Mouse (Mus musculus): Measurements from ENCODE around the gene Rps25. TPM values are rescaled to one million over a fixed set of nuclear protein-coding genes. Genes with fewer than 3 reads are reported as not detected.
"Not testable (repeated sequence)": the region's sequence is repeated elsewhere in the genome, so short reads cannot be mapped to it uniquely, and the experiment has no call there.

Rps25 gene
- polyA plus RNA-seq, 1 experiment from 2014 or later, result 2,121 TPM

DNA sequence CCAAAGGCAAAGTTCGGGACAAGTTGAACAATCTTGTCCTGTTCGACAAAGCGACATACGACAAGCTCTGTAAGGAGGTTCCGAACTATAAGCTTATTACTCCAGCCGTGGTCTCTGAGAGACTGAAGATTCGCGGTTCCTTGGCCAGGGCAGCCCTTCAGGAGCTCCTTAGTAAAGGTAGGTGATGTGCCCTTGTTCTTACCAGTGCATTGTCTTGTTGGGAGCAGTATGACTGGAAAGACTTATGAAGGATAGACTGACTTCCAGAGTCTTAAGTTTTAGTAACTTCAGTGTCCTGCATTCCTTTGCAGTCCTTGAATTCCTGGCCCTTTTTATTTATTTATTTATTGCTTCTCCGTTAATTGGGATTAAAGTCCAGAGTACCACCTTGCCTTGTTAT, 1.8 kb downstream of the Rps25 start:
- not testable (repeated sequence) for H3K4me1 ChIP-seq; H3K27ac ChIP-seq; H3K9ac ChIP-seq; H3K27me3 ChIP-seq (replicated peaks); ATAC-seq (ENCODE audit: insufficient read depth, low FRiP score, low read depth); H3K9me3 ChIP-seq
- peak overlapping the region; percentile 63 for H3K4me2 ChIP-seq
- 76% methylated on average over 9 of the region's 9 CpGs for WGBS
- H3K36me3 ChIP-seq, result peaks cover 37% of the 10 kb centered on the region
- H3K4me3 ChIP-seq (replicated peaks), result peak overlapping the region; percentile 93

DNA sequence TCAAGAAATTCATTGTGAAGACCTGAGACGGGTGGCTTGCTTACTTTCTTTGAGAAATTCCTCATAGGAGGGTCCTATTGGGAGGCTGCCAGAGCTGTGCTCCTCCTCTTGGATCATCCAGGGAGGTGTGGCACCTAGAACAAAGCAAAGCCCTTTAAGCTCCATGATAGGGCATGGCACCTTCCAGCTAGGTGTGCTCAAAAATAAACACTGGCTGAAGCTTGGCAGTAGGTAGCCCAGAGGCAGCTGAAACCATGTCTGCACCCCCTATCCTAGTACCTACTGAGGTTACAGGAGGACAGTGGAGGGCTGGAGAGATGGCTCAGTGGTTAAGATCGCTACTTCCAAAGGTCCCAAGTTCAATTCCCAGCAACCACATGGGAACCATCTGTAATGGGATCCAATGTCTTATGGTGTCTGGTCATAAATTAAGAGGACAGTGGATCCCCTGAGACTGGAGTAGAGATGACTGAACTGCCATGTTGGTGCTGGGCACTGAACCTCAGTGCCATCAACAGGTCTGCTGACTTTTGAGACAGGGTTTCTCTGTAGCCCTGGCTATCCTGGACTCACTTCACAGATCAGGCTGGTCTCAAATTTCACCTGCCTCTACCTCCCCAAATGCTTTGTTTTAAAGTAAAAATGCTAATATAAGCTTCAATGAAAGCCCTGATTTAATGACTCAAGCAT, 3.9 kb downstream of the Rps25 start:
- H3K4me1 ChIP-seq, result 0 out of 2 replicates have a peak, but pooled peaks cover 3% of the 10 kb centered on the region
- no peak overlapping the region for H3K9ac ChIP-seq
- no peak overlapping the region for H3K4me2 ChIP-seq
- WGBS, result 77% methylated on average over 2 of the region's 2 CpGs
- no peak for ATAC-seq (ENCODE audit: insufficient read depth, low FRiP score, low read depth)
- no peak overlapping the region for H3K27ac ChIP-seq
- peaks cover 30% of the 10 kb centered on the region for H3K36me3 ChIP-seq
- H3K4me3 ChIP-seq (replicated peaks), result no peak overlapping the region
- no peaks in the 10 kb centered on the region for H3K27me3 ChIP-seq (replicated peaks)
- no peaks in the 10 kb centered on the region for H3K9me3 ChIP-seq

DNA sequence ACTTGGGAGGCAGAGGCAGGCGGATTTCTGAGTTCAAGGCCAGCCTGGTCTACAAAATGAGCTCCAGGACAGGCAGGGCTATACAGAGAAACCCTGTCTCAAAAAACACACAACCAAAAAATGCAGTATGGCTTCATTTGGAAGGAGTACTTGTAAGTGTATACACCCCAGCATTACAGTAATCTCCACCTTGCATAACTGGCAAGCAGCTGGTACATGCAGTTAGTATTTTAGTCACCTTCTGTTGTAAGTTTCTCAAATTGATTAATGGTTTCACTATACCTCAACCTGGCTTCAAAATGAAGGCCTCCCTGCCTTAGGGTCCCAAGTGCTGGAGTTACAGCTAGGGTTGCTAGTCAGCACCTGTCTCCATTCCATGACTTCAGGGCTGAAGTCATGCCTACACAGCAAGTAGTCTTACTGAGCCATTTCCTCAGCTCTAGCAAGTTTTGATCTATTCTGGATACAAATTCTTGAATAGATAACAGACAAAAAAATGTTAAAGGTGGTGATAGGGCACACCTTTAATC, 4.7 kb downstream of the Rps25 start:
- no peak overlapping the region for H3K4me3 ChIP-seq (replicated peaks)
- H3K4me1 ChIP-seq, result 0 out of 2 replicates have a peak, but pooled peaks cover 3% of the 10 kb centered on the region
- H3K27ac ChIP-seq, result no peak overlapping the region
- H3K36me3 ChIP-seq, result peaks cover 30% of the 10 kb centered on the region
- no peaks in the 10 kb centered on the region for H3K27me3 ChIP-seq (replicated peaks)
- H3K9me3 ChIP-seq, result no peaks in the 10 kb centered on the region
- no peak overlapping the region for H3K9ac ChIP-seq
- H3K4me2 ChIP-seq, result no peak overlapping the region
- ATAC-seq (ENCODE audit: insufficient read depth, low FRiP score, low read depth), result no peak
- 72% methylated on average over 1 of the region's 1 CpGs for WGBS

DNA sequence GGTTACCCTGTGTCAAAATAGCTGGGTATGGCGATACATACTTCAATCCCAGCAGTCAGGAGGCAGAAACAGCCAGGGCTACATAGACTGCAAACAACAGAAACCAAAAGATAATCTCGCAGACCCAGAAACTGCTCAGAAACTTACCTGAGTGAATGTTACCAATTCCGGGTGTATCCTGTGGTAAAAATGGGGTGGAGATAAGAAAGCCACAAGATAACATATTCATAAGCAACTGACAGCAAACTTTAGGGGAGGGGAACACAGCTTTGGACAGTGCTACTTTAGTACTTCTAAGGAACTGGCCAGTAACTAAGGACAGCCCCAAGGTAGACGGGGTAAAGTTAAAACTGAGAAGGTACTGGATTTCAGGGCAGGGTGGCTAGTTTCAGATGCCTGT, 5.4 kb downstream of the Rps25 start:
- Histone ChIP-seq H3K4me2 (no peak overlapping the region), H3K27ac (no peak overlapping the region), H3K27me3 (replicated peaks) (no peaks in the 10 kb centered on the region), H3K36me3 (peaks cover 30% of the 10 kb centered on the region), H3K9me3 (no peaks in the 10 kb centered on the region), H3K4me1 (peaks cover 7% of the 10 kb centered on the region; the same call in 1 of the 2 replicates), H3K4me3 (replicated peaks) (no peak overlapping the region), H3K9ac (no peak overlapping the region)
- WGBS, result 73% methylated on average over 4 of the region's 4 CpGs
- no peak for ATAC-seq (ENCODE audit: insufficient read depth, low FRiP score, low read depth)

GRCm38 (mm10) chr9:44412781-44413180, 5.8 kb downstream of the Rps25 start:
- Histone ChIP-seq H3K4me1 (peaks cover 8% of the 10 kb centered on the region; the same call in 1 of the 2 replicates), H3K36me3 (peaks cover 30% of the 10 kb centered on the region), H3K27me3 (replicated peaks) (no peaks in the 10 kb centered on the region), H3K4me3 (replicated peaks) (no peak overlapping the region), H3K4me2 (no peak overlapping the region), H3K27ac (no peak overlapping the region), H3K9me3 (no peaks in the 10 kb centered on the region), H3K9ac (no peak overlapping the region)
- WGBS, result 79% methylated on average over 2 of the region's 2 CpGs
- ATAC-seq (ENCODE audit: insufficient read depth, low FRiP score, low read depth), result no peak

DNA sequence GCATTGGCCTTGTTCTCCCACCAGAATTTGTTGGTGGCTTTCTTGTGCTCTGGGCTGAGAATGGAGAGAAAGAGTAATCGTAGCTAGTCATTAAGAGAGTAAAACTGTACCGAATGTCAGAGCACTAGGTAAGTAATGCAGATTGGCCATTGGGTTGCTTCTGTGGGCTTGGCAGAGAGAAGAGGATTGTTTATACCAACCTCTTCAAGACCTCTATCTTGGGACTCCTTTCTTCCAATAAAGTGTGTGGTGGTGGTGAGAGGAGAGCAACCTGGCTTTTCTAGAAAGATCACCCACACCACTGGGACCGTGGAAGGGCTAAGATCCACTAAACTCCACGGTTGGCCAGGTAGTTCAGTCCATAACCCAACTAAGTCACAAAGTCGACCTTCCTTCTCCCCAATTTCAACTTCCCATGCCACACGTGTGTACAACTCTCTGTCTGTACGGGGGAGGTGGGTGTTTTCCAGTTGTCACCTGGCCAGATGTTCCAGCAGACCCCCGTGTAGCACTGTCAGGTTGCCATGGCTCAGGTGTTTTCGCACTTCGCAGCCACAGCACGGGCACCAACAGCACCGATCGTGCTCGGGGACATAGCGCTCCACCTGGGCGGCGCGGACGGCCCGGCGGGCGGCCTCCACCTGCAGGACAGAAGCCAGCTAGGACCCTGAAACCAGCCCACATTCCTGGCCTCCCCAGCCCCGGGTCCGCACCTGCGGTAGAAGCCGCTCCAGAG, 10.4 kb downstream of the Rps25 start:
- H3K36me3 ChIP-seq, result 0 out of 2 replicates have a peak, but pooled peaks cover 6% of the 10 kb centered on the region
- peak overlapping the region; percentile 89 for H3K4me2 ChIP-seq
- ATAC-seq (ENCODE audit: insufficient read depth, low FRiP score, low read depth), result peak; percentile 66; the same call in 1 of the 2 replicates
- H3K9me3 ChIP-seq, result no peaks in the 10 kb centered on the region
- WGBS, result 6% methylated on average over 26 of the region's 26 CpGs
- H3K4me3 ChIP-seq (replicated peaks), result peak overlapping the region; percentile 79
- H3K27ac ChIP-seq, result peak overlapping the region; percentile 63
- no peaks in the 10 kb centered on the region for H3K27me3 ChIP-seq (replicated peaks)
- H3K9ac ChIP-seq, result peak overlapping the region; percentile 76
- peaks cover 5% of the 10 kb centered on the region; the same call in 1 of the 2 replicates for H3K4me1 ChIP-seq

- Histone ChIP-seq H3K4me3 (replicated peaks) (peak overlapping the region; percentile 79), H3K9ac (peak overlapping the region; percentile 76), H3K36me3 (0 out of 2 replicates have a peak, but pooled peaks cover 3% of the 10 kb centered on the region), H3K27ac (peak overlapping the region; percentile 63), H3K4me2 (peak overlapping the region; percentile 89), H3K4me1 (peaks cover 5% of the 10 kb centered on the region; the same call in 1 of the 2 replicates), H3K27me3 (replicated peaks) (no peaks in the 10 kb centered on the region), H3K9me3 (no peaks in the 10 kb centered on the region)
- ATAC-seq (ENCODE audit: insufficient read depth, low FRiP score, low read depth), result peak; percentile 93
- WGBS, result under 1% methylated on average over 38 of the region's 38 CpGs
These were observed 11.0 kb downstream of the Rps25 start for GRCm38 (mm10) chr9:44417892-44418363.

GRCm38 (mm10) chr9:44418519-44419385, 11.8 kb downstream of the Rps25 start, which contains the start of gene Ccdc84:
Gene Ccdc84 (minus strand): TSS chr9:44418569.
- Histone ChIP-seq H3K27ac (peak within 1 kb of the TSS; percentile 63), H3K27me3 (replicated peaks) (no peaks in the 10 kb centered on the region), H3K9me3 (no peaks in the 10 kb centered on the region), H3K4me2 (peak within 1 kb of the TSS; percentile 89), H3K4me3 (replicated peaks) (peak within 1 kb of the TSS; percentile 79), H3K4me1 (peaks cover 5% of the 10 kb centered on the region; the same call in 1 of the 2 replicates), H3K36me3 (0 out of 2 replicates have a peak, but pooled peaks cover 3% of the 10 kb centered on the region), H3K9ac (peak within 1 kb of the TSS; percentile 76)
- ATAC-seq (ENCODE audit: insufficient read depth, low FRiP score, low read depth), result no peak
- 73% methylated on average over 14 of the region's 14 CpGs for WGBS

DNA sequence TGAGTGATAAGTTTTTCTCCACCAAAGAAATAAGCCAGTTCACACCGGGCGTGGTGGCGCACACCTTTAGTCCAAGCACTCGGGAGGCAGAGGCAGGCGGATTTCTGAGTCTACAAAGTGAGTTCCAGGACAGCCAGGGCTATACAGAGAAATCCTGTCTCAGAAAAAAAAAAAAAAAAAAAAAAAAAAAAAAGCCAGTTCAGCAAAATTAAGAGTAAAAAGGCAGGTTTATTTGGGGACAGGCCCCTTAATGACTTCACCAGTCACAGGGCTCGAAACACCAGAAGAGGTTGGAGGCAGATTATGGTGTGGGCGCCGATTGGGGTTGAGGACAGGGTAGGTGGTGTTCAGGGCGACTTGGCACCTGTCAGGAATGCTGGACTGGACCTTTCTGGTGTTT, 12.8 kb downstream of the Rps25 start:
- not testable (repeated sequence) for H3K36me3 ChIP-seq; H3K27me3 ChIP-seq (replicated peaks); H3K9me3 ChIP-seq; H3K27ac ChIP-seq; ATAC-seq (ENCODE audit: insufficient read depth, low FRiP score, low read depth); H3K4me3 ChIP-seq (replicated peaks); H3K9ac ChIP-seq; H3K4me2 ChIP-seq; H3K4me1 ChIP-seq
- 89% methylated on average over 9 of the region's 9 CpGs for WGBS

GRCm38 (mm10) chr9:44420280-44420898, 13.4 kb downstream of the Rps25 start:
- no peak for ATAC-seq (ENCODE audit: insufficient read depth, low FRiP score, low read depth)
- Histone ChIP-seq H3K27ac (no peak overlapping the region), H3K36me3 (0 out of 2 replicates have a peak, but pooled peaks cover 3% of the 10 kb centered on the region), H3K9ac (no peak overlapping the region), H3K27me3 (replicated peaks) (no peaks in the 10 kb centered on the region), H3K4me2 (no peak overlapping the region), H3K9me3 (no peaks in the 10 kb centered on the region), H3K4me3 (replicated peaks) (no peak overlapping the region), H3K4me1 (peaks cover 5% of the 10 kb centered on the region; the same call in 1 of the 2 replicates)
- 71% methylated on average over 5 of the region's 5 CpGs for WGBS

GRCm38 (mm10) chr9:44423576-44423975, 16.6 kb downstream of the Rps25 start:
- Histone ChIP-seq H3K27ac (no peak overlapping the region), H3K27me3 (replicated peaks) (no peaks in the 10 kb centered on the region), H3K4me1 (no peaks in the 10 kb centered on the region), H3K9ac (no peak overlapping the region), H3K36me3 (no peaks in the 10 kb centered on the region), H3K9me3 (no peaks in the 10 kb centered on the region), H3K4me3 (replicated peaks) (no peak overlapping the region), H3K4me2 (no peak overlapping the region)
- ATAC-seq (ENCODE audit: insufficient read depth, low FRiP score, low read depth), result no peak
- WGBS, result 81% methylated on average over 4 of the region's 4 CpGs
